Mouse (Mus musculus) small intestine, adult 2 months (tissue): Measurements from ENCODE around the gene Gde1. TPM values are rescaled to one million over a fixed set of nuclear protein-coding genes. Genes with fewer than 3 reads are reported as not detected.

Experiments used
- H3K27ac ChIP-seq: fragments of 200-500 bp; 2 replicates; pipeline ENCODE4 v1.5.1; 2012; ENCODE audit warnings: low read depth, low read length, control low read depth, inconsistent platforms; ENCODE audit not compliant: insufficient read depth
- H3K27me3 ChIP-seq: fragments of 200-500 bp; 2 replicates; pipeline ENCODE4 v1.6.1; 2012; ENCODE audit warnings: mild to moderate bottlenecking, moderate library complexity, low read length, inconsistent platforms; ENCODE audit not compliant: control insufficient read depth, insufficient read depth
- H3K36me3 ChIP-seq: fragments of 200-500 bp; 2 replicates; pipeline ENCODE4 v1.6.1; 2012; ENCODE audit warnings: mild to moderate bottlenecking, low read length, control low read depth, inconsistent platforms; ENCODE audit not compliant: control insufficient read depth, insufficient read depth
- H3K4me1 ChIP-seq: fragments of 200-500 bp; 2 replicates; pipeline ENCODE4 v1.6.1; 2012; ENCODE audit warnings: low read length, inconsistent platforms, mixed read lengths; ENCODE audit not compliant: control insufficient read depth, insufficient read depth, insufficient read length
- H3K4me3 ChIP-seq: fragments of 200-500 bp; 2 replicates; pipeline ENCODE4 v1.5.1; 2012; ENCODE audit warnings: low read depth, mild to moderate bottlenecking, control low read depth, inconsistent platforms, low read length, moderate library complexity
- CTCF ChIP-seq: fragments of 200-500 bp; IDR thresholded peaks from 2 replicates; pipeline ENCODE4 v1.5.1; 2012; ENCODE audit warnings: low read depth, mild to moderate bottlenecking, control low read depth, inconsistent platforms, low read length, moderate library complexity, mixed read lengths; ENCODE audit not compliant: insufficient replicate concordance, insufficient read length; ENCODE audit errors: extremely low read depth
- POLR2A ChIP-seq: fragments of 200-500 bp; IDR thresholded peaks from 2 replicates; pipeline ENCODE4 v1.6.1; 2012; ENCODE audit warnings: low read depth, mild to moderate bottlenecking, control low read depth, inconsistent platforms, low read length, moderate library complexity
- WGBS: fragments of 180-500 bp; shearing (Covaris S2); methylation state at CpG from one replicate; pipeline ENCODE4 v1.1.7; 2018; 5-methylcytosine and 5-hydroxymethylcytosine counted together
- polyA plus RNA-seq: library from polyadenylated mRNA; depleted of rRNA; stranded (reverse); fragments of >200 nt; gene quantifications from 2 replicates; pipeline ENCODE4 v1.2.3, GENCODE M21; 2012

The Gde1 gene
- polyA plus RNA-seq, 1 experiment: 645 TPM

GRCm38 (mm10) chr7:118707216-118707615 is 1.6 kb upstream of the Gde1 start:
- H3K36me3 ChIP-seq: no peaks in the 10 kb centered on the region
- 39% methylated on average over 2 of the region's 2 CpGs for WGBS
- H3K4me1 ChIP-seq: peaks cover 14% of the 10 kb centered on the region
- no peak overlapping the region for H3K4me3 ChIP-seq
- peak overlapping the region; percentile 57 for H3K27ac ChIP-seq
- H3K27me3 ChIP-seq: peaks cover 6% of the 10 kb centered on the region; the same call in 1 of the 2 replicates
- TF ChIP-seq CTCF: no peak
- no peak for TF ChIP-seq POLR2A

GRCm38 (mm10) chr7:118706488-118706887 is 910 bp upstream of the Gde1 start:
- WGBS: 79% methylated on average over 5 of the region's 5 CpGs
- no peak for TF ChIP-seq CTCF
- no peak for TF ChIP-seq POLR2A
- Histone ChIP-seq H3K4me3 (no peak overlapping the region), H3K4me1 (peaks cover 14% of the 10 kb centered on the region), H3K27me3 (peaks cover 6% of the 10 kb centered on the region; the same call in 1 of the 2 replicates), H3K36me3 (peaks cover 2% of the 10 kb centered on the region; the same call in 1 of the 2 replicates), H3K27ac (peak overlapping the region; percentile 89)

DNA sequence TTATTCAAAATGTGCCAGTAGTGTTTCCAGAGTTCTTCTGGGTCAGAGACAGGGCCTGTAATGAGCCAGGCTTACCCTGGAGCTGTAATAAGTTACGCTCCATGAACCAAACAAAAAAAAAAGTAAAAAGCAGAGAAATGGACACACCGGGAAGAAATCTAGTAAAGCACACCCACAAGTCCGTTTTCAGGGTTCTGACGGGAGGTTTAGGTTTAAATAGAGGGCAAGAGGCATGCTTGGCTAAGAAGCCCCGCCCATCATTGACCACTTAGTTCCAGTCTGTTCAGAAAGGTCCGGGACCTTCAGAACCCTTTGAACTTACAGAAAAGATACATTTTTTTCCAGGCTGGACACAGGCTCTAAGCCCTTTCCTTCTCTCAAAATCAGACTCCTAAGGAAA is 473 bp upstream of the Gde1 start:
- TF ChIP-seq POLR2A (no peak), CTCF (no peak)
- WGBS: 37% methylated on average over 6 of the region's 6 CpGs
- Histone ChIP-seq H3K27me3 (peaks cover 4% of the 10 kb centered on the region; the same call in 1 of the 2 replicates), H3K4me1 (peaks cover 14% of the 10 kb centered on the region), H3K27ac (peak overlapping the region; percentile 89), H3K4me3 (no peak overlapping the region), H3K36me3 (peaks cover 2% of the 10 kb centered on the region; the same call in 1 of the 2 replicates)

DNA sequence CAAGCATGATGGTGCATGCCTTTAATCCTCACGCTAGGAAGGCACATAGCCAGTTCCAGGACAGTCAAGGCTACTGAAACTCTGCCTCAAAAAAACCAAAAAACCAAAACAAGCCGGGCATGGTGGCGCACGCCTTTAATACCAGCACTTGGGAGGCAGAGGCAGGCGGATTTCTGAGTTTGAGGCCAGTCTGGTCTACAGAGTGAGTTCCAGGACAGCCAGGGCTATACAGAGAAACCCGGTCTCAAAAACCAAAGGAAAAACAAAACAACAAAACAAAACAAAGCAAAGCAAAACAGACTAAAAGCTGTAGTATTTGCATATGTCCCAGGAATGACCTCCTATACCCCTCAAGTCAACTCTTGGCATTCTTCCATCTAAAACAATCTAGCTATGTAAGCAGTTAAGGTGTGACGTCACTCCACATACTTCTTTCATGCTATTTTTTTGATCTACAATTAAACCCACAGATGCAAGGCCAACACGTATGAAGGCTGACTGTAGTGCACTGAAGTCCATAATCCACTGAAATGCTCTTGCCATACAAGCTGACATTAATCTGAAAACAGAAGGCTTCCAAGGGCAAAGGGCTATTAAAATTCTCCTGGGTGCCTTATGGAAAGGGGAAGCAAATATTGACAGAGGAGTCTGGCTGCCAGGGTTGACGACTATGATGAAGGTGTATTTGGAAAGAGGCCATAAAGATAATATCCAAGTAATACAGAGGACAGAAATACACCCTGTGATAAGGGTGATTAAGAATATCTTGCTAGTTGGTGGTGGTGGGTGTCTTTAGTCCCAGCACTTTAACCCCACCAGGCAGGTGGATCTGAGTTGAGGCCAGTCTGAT is 1.4 kb downstream of the Gde1 start:
- 48% methylated on average over 9 of the region's 9 CpGs for WGBS
- peak overlapping the region; percentile 89 for H3K27ac ChIP-seq
- no peaks in the 10 kb centered on the region for H3K27me3 ChIP-seq
- peaks cover 14% of the 10 kb centered on the region for H3K4me1 ChIP-seq
- H3K4me3 ChIP-seq: peak overlapping the region; percentile 7; the same call in 1 of the 2 replicates
- TF ChIP-seq POLR2A (no peak), CTCF (no peak)
- H3K36me3 ChIP-seq: peaks cover 4% of the 10 kb centered on the region; the same call in 1 of the 2 replicates

DNA sequence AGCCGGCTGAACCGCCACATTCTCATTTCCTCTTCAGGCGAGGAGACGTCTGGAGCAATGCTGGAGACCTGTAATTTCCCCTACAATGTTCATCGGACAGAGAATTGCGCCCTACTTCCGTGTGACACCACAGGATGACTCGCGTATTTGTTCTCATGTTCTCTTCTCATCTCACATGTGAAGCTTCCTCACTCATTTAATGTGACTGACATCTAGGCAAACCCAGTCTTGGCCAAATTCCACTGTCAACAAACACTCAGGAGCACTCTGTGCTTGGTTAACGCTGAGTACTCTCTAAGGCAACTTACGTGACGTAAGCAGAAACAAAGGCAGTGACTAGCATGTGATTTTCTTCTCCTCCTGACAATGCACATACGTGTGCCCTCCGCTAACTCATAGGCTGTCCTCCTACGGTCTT is 2.4 kb downstream of the Gde1 start:
- Histone ChIP-seq H3K27ac (peak overlapping the region; percentile 89), H3K36me3 (peaks cover 6% of the 10 kb centered on the region), H3K4me1 (peaks cover 14% of the 10 kb centered on the region), H3K4me3 (0 out of 2 replicates have a peak overlapping the region, but pooled peaks have one; percentile 3), H3K27me3 (no peaks in the 10 kb centered on the region)
- WGBS: 26% methylated on average over 15 of the region's 15 CpGs
- no peak for TF ChIP-seq CTCF
- no peak for TF ChIP-seq POLR2A

GRCm38 (mm10) chr7:118698882-118699281 is 6.7 kb downstream of the Gde1 start:
- no peak overlapping the region for H3K27ac ChIP-seq
- 69% methylated on average over 9 of the region's 9 CpGs for WGBS
- 0 out of 2 replicates have a peak, but pooled peaks cover 6% of the 10 kb centered on the region for H3K4me1 ChIP-seq
- H3K36me3 ChIP-seq: peaks cover 21% of the 10 kb centered on the region
- no peak for TF ChIP-seq CTCF
- H3K4me3 ChIP-seq: no peak overlapping the region
- no peaks in the 10 kb centered on the region for H3K27me3 ChIP-seq

- no peak overlapping the region for H3K4me3 ChIP-seq
- H3K4me1 ChIP-seq: no peaks in the 10 kb centered on the region
- no peak for TF ChIP-seq CTCF
- no peak for TF ChIP-seq POLR2A
- peaks cover 23% of the 10 kb centered on the region for H3K36me3 ChIP-seq
- no peaks in the 10 kb centered on the region for H3K27me3 ChIP-seq
- 31% methylated on average over 4 of the region's 4 CpGs for WGBS
- no peak overlapping the region for H3K27ac ChIP-seq
Observed at GRCm38 (mm10) chr7:118697168-118697567, 8.4 kb downstream of the Gde1 start.

GRCm38 (mm10) chr7:118696146-118696545 is 9.4 kb downstream of the Gde1 start:
- WGBS: 93% methylated on average over 6 of the region's 6 CpGs
- H3K4me3 ChIP-seq: no peak overlapping the region

More at GRCm38 (mm10) chr7:118696146-118696545, 9.4 kb downstream of the Gde1 start:
- Histone ChIP-seq H3K4me1 (no peaks in the 10 kb centered on the region), H3K36me3 (peaks cover 28% of the 10 kb centered on the region), H3K27me3 (no peaks in the 10 kb centered on the region), H3K27ac (no peak overlapping the region)
- TF ChIP-seq CTCF (no peak), POLR2A (no peak)
